Mouse (Mus musculus): Measurements from ENCODE around the gene Vash2.

Vash2 gene

DNA sequence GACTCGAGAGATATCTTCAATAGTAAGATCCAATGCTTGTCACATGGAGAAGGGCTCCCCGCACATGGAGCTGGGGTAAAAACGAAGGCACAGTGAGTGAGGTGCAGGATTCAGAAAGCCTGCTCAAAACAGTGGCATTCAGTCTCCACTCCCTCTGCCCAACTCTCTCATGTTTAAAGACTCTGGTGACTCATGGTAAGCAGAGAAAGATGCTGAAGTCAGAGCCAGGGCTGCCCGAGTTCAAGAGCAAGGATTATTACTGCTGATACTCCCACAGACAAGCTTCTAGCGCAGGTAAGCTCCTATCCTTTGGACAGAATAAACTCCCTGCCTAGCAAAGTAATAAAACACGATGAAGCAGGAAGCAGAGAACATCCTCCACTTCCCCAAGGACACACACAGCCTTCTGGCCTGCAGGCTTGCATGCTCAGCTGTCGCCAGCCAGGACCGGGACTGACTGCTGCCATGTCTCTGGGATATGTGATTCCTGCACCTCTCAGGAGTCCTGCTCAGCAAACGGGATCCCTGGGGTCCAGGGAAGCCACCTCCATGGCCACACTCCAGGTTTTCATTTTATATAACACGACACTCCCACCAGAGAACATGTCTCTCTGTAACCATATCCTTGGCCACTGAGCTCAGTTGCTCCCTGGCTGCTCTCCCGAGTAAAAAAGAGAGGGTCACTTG lies 2.1 kb downstream of the Vash2 start:
- no peak for DNase-seq (ENCODE audit: low read depth, low spot score)

DNA sequence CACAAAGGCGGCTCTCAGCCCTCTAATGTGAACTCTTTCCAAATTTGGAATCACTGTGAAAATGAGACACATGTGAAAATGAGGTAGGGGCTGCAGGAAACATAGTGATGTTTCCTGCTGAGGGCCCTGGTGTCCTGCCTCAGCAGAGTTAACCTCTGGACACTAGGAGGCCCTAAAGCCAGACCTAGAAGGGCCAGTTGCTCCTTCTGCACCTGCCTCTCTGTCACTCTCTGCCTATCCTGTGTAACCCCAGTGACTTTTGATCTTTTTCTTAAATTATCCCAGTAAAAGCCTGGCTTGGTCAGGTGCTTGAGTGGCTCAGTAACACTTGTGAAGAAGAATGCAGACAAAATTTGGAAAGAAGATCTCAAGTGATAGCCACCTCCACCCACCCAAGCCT lies 4.3 kb downstream of the Vash2 start:
- no peak for DNase-seq (ENCODE audit: low read depth, low spot score)

DNA sequence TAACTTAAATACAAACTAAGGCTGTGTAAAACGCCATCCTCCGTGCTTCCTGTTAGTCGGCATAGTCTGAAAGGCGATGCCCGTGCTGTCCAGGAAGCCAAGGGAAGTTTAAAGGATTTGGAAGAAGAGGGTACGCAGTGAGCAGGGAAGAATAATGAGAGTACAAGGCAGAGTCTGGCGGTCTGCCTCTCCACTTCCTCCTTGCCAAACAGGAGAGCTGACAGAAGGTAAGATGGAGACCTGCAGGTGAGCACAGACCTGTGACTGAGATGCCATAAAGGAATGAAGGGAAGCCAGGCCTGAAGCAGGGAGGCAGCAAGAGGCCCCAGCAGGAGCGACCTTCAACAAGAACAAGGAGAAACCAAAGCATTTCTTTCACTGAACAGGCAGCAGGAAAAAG lies 4.9 kb downstream of the Vash2 start:
- no peak for DNase-seq (ENCODE audit: low read depth, low spot score)

DNA sequence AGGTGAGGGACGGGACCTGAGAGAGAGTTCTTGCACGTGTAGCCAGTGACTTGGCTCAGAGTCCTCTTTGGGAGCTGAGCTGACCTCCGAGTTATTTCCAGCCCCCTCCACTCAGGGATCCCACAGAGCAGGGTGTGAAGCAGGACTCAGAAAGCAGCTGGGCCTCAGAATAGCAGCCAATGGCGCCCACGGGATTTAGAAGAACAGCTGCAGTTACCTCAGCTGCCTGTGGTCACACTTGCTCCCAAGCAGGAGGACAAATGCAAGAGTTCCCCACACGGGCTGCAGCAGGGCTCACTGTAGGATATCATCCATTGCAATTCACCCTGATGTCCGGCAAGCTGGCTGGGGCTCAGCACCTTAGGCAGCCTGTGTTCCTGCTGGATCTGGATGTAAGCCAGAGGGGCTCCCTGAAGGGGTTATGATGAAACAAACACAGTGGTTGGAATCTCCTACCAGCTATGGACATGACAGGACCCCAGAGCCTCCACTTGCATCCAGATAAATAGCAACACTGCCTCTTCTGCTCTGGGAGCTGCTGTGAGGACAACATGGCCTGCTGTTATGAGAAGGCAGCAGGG lies 6.4 kb downstream of the Vash2 start:
- no peak for DNase-seq (ENCODE audit: low read depth, low spot score)

DNA sequence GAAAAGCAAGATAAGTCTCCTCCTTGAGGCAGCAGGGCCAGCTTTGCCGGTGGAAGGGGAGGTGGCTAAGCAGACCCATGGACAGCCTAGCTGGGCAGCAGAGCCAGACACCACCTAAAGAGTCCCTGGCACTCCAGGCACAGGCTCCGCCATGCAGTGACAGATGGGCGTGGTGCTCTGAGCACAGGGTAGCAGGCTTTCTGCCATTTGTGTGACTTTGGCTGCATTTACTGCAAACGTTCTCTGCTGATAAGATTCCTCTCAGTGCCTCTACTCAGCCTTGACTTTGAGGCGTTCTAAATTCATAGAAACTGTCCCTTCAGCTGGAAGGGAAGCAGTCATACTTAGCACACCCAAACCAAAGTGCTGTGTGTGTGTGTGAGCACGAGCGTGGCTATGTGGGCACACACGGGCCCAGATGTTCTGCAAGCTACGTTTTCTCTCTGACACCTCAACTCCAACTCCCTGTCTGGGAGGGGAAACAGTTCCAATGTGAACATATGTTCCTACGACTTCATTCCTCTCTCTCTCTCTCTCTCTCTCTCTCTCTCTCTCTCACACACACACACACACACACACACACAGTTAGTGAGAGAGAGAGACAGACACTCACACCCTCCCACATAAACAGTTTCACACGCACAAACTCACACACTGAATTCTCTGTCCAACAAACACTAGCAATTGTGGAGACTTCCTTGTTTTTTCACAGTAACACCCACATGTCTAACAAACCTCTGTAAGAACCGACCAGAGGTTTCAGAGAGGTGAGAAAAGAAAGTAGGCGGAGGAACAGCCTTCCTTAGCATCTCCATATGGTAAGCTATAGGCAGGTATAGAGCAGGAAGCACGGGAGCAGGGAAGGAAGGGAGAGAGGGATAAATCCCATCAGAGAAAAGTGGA lies 7.1 kb downstream of the Vash2 start:
- DNase-seq (ENCODE audit: low read depth, low spot score) = no peak

DNA sequence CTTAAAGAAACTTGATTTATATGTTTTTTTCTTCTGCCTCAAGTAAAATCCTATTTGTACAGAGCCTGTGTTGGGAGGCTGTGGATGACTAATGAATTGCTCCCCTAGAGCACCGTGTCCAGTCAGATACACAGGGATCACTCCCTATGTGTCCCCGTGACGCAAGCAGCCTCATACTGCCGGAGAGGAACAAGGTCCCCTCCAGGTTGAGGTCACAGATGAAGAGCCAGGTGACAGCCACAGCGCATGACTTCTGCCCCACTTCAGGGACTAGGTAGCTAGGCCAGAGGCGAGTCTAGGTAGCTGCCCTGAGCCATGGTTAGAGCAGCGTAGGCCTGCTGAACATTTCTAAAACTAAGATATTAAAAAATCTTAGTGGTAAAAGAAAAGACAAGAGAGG lies 11.1 kb downstream of the Vash2 start:
- DNase-seq (ENCODE audit: low read depth, low spot score) = no peak

DNA sequence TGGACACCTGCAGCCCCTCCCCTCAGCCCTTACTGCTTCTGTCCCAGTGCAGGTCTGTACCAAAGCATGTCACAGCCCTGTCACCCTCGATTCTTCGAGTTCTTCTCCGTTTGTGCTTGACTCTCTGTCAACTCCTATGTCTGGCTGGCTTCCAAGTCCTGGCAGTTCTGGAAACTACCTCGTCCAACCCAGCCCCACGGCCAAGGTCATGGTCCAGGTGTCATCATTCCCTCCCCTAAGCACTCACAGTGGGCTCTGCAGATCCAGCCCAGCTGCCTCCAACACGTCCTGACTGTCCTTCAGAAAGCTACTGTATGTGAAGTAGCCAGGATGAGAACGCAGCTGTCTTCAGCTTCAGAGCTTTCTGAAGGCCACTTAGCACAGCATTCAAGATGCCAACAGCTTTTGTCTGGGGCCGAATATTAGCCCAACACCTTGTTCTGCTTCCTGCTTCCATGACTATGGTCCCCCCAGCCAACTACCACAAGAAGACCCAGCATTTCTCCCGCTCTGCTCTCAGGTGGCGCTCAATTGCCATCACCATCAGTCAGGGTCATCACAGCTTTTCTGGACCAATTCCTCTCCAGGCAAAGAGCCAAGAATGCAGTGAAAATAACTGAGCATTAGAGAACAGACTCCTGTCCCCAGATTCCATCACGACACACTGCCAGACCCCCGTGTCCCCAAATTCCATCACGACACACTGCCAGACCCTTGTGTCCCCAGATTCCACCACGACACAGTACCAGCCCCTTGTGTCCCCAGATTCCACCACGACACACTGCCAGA lies 13.9 kb downstream of the Vash2 start:
- no peak for DNase-seq (ENCODE audit: low read depth, low spot score)

DNA sequence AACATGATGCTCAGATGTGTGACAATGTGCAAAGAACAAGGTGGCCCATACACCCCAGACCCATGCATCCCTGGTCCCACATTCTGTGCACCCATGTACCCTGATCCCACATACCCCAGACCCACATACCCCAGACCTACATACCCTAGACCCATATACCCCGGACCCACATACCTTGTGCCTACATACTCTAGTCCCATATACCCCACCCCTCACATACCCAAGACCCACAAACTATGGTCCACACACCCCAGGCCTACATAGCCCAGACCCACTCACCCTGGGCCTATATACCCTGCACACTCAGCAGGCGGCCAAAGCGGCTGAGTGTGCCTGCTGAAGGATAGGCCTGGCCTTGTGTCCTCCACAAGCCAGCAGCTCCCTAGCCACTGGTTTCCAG lies 16.3 kb downstream of the Vash2 start:
- no peak for DNase-seq (ENCODE audit: low read depth, low spot score)

DNA sequence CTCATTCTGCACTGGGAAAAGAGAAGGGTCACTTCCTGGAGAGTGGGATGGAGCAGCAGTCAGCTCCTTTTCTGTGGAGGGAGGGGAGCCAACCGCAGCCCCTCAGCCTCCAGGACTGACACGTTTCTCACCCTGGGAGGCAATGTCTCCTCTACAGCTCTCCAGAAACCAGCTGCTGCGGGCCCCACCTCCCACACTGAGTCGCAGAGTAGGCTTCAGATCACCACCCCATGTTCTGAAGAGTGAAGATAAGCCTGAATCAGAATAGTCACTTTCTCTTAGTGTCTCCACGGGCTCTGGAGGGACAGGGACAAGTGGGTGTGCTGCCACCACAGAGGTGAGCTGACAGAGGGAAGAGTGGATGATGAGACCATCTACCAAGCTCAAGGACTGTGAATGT lies 20.3 kb downstream of the Vash2 start:
- DNase-seq (ENCODE audit: low read depth, low spot score) = no peak

DNA sequence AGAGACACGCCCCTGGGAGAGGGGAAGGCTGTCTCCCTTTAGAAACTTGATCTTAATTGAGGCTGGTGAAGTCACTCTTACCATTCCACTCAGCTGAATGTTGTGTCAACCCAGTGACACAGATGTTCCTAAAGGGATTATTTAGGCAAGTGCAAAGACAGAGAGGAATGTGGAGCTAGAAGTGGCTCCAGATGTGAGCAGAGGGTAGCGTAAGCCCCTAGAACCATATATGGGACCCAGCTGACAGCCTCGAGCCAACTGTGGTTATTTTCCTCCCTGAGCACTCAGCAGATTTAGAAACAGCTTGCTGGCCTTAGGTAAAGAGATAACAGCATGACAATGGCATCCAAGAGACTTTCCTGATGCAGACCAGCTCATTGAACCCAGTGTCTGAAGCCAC lies 26.1 kb downstream of the Vash2 start:
- no peak for DNase-seq (ENCODE audit: low read depth, low spot score)

DNA sequence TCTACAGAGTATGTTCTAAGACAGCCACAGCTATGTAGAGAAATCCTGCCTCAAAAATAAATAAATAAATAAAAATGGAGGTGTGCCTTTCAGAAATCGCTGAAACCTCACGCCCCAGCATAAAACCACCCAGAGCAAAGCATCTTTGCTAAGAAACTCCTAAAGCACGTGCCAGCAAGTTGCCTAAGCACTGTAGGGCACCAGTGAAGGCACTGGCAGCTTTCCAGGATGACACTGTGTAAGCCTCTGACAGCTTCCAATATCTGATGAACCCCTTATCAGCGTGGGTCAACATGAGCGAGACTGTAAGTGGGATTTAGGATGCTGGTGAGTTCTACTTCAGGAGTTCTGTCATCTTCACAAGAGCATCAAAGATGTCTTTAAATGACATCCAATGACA lies 28.1 kb downstream of the Vash2 start:
- DNase-seq (ENCODE audit: low read depth, low spot score) = no peak

DNA sequence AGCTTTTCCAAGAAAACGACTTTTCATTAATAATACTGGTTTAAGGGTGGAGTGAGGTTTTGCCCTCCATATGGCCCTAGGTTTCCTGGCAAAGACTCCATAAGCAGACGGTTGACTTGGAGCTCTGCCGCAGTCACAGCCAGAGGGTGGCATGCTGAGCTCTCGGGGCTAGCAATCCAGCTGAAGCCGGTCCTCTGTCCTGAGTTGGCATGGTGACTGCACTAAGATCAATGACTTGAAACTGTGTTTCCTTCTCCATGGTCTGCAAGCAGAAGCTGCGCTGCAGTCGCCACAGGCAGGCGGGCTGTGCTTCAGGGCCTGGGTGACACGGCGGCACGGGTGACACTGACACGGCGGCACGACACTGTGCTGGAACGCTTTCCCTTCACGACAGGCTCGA lies 30.2 kb downstream of the Vash2 start:
- DNase-seq (ENCODE audit: low read depth, low spot score) = peak; percentile 45

DNA sequence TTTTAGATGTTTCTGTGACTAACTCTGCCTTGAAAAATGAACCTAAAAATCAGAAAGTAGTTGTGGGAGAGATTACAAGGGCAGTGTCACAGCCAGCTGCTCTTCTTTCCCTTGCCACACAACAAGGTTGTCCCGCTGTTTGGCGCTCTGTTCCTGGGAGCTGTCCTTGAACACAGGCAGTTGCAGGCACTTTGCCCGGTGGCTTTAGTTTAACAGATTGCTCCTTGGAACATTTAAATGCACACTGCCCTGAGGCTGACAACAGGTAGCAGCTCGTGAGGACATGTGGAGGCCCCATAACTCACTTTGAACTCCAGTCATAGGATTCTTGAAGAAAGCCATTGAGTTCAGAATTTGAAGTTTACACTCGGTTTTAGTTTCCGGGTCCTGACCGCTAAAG lies 30.7 kb downstream of the Vash2 start:
- DNase-seq (ENCODE audit: low read depth, low spot score) = no peak

DNA sequence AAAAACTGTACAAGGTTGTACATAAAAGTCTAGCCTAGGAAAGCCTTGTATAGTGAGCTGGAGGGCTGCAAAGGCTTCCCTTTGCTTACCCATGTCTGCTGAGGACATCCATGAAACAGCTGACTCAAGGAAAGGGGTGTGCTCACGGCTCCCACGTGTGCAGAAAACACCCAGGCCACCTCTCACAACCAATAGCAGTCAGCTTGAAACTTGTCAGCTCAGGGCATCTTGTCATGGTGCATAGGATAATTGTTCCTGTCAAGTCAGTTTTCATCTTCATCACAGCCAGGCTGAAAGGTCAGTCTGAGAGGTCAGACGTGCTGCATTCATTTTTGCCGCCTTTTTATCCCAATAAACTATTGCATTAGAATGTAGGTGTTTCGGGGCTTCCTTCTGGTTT lies 31.1 kb downstream of the Vash2 start:
- no peak for DNase-seq (ENCODE audit: low read depth, low spot score)

DNA sequence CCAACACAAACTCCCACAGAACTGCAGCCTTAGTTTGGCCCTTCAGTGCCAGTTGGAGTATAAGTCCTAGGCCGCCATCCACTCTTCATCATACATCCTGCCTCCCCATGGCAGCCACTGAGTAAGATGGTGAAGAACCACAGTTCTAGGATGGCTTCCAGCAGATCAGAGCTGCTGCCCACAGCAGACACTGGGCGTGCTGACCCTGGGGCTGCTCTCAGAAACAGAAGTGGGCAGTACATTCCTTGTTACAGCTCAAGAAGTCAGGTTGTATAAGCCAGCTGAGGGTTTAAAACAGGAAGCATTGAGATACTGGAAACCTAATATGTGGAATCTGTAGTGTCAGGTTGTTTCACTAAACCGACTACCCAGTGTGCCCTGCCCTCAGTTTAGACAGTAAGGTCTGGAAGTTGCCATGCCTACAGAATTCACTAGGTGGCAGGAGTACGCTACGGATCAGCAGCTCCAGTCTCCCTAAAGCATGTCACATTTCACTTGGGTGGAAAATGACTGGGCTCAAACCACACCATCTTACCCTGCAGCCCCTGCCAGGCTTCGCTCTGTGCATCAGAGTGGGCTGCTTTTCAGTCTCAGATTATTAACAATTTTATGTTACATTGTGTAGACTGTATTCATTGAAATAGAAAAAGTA lies 34.9 kb downstream of the Vash2 start:
- peak; percentile 80 for DNase-seq (ENCODE audit: low read depth, low spot score)

DNA sequence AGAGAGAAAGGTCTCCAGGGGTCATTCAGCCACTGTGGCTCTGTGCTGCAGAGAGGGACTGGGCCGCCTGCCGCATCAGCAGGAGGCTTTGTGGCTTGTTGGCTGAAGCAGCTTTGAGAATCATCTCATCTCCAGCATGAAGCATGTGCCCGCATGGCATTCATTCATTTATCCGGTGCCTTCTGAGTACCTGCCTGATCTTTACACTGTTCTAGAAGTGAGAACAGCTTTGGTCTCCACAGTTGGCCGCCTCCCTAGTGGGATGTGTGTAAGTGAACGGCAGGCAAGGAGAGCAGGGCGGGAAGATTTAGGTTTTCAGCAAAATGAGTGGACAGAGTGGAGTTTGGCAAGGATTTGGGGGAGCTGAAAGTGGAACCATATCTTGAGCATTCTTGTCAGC lies 39.3 kb downstream of the Vash2 start:
- no peak for DNase-seq (ENCODE audit: low read depth, low spot score)

DNA sequence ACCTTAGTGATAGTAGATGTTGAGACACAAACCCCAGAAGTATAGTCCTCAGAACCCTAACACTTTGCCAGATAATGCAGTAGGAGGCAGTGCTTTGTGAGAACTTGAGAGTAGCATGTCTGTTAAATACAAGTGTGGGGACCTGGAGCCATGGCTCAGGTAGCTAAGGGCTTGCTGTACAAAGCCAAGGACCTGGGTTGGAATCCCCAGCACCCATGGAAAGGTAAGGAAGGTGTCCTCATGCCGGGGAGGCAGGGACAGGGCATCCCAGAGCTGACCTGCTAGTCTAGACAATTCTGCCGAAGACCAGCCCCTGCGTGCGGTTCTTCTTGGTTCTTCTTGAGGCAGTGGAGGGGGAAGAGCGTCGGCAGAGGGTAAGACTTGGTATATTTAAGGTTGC lies 48.9 kb downstream of the Vash2 start:
- DNase-seq (ENCODE audit: low read depth, low spot score) = no peak

DNA sequence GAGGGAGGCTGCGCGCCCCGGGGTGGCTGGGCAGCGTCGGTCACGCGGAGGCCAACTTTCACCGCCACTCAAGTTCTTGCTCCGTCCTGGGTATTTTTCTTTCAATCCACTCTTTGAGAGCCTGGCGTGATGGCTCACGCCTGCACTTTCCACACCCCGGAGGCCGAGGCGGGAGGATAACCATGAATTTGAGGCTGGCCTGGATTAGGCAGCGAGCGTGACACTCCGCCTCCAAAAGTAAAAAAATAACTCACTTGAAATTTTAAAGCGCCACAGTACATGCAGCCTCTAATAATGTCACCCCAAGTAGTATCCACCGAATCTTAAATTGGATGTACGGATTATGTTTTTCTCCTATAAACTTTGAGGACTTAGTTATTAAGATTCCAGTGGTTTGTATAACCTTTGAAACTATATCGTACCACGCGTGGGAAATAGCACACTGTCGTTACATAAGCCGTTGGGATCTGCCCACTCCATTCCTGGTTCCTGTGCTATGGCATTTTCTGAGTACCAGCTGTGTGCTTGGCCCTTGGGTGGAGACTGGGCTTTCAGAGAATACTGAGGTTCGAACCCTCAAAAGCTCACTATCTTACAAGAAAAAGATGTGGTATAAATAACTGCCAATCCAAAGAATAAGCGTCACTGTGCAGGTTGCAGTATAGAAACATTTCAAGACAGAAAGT lies 49.9 kb downstream of the Vash2 start:
- no peak for DNase-seq (ENCODE audit: low read depth, low spot score)

DNA sequence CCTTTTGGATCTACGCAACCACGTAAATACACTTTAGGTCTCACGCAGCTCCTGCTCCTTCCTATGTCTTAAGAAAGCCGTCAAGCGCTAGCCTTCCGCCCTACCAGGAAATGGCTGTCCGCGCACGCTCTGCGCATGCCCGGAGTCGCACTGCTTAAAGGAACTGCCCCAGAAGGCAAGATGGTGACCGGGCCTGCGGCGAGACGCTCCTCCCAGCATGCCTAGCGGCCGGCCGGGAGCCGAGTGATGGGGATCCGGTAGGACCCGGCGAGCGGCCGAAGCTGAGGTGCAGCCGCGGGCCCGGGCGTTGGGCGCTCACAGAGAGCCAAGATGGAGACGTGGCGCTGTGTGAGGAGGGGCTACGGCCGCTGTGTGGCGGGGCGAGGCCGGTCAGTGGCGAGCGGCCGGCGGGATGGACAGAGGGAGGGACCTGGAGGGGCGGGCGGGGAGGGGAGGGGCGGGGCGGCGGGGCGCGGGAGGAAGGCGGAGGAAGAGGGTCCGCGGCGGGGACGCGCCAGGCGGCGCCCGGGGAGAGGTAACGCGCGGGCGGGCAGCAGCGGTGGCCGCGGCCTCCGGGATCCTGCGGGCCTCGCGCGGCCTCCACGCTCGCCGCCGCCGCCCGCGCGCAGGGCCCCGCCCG lies 50.6 kb downstream of the Vash2 start:
- peak; percentile 100 for DNase-seq (ENCODE audit: low read depth, low spot score)

DNA sequence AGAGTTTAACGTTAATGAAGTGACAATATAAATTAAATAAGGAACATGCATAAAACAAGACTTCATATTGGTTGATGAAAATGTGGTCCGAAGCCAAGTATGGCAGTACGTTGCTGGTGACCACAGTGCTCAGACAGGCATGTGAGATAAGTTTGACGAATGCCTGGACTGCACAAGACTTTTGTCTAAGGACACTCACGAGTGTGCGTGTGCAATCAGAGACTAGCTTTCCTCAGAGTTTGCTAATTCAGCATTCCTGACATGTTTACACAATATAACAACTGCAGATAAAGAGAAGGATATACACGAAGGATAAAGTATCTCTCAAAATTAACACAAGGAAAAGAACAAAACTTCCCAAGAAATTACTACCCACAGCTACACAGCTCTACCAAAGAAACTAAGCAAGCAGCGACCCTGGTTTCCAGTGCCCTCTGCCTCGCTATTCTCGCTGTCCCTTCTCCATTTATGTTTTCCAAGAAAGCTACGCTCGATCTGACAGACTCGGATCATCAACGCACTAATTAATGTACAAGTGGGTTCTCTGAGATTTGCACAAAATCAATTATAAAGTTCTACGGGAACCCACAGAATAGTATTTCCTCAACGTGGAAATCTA lies 51.2 kb downstream of the Vash2 start:
- DNase-seq (ENCODE audit: low read depth, low spot score) = no peak
